Mouse (Mus musculus): Measurements from ENCODE around the gene Fscn3. TPM values are rescaled to one million over a fixed set of nuclear protein-coding genes. Genes with fewer than 3 reads are reported as not detected.

The Fscn3 gene
- total RNA-seq, 4 experiments from 2014 or later, result 0.16 TPM; not detected in 3

GRCm38 (mm10) chr6:28486905-28487304 lies 59.3 kb downstream of the Fscn3 start:
- no peak for DNase-seq

Other genes starting within 250 kb of the Fscn3 start
- gene Zfp800, start 29.8 kb upstream of the Fscn3 start, total RNA-seq (2022), result 10 to 100 TPM; 23.5 to 27.8 (median 23.9) TPM
- gene Arf5, start 4.2 kb upstream of the Fscn3 start, total RNA-seq (2022), result 100 to 1,000 TPM; 150 to 160 (median 155) TPM
- 10 to 100 TPM; 17.4 to 20.6 (median 18.6) TPM for gene Gcc1, start 601 bp downstream of the Fscn3 start, total RNA-seq (2022)
- not detected for gene Pax4, start 21.6 kb downstream of the Fscn3 start, total RNA-seq (2022)
- 100 to 1,000 TPM; 152 to 181 (median 176) TPM for gene Snd1, start 47.4 kb downstream of the Fscn3 start, total RNA-seq (2022)